Mouse (Mus musculus): ENCODE measurements around the gene Col11a1. TPM values are rescaled to one million over a fixed set of nuclear protein-coding genes. Genes with fewer than 3 reads are reported as not detected.
A peak's percentile ranks its signal among the peaks of the same experiment; 100 is the strongest.

Col11a1 gene
- polyA plus RNA-seq, 2 experiments = 172 to 275 TPM

- ATAC-seq (ENCODE audit: low FRiP score, low read depth) = no peak
- TF ChIP-seq POLR2A (IDR thresholded peaks at IDR 0.05; ENCODE audit: borderline replicate concordance, extremely low read depth, insufficient read depth, insufficient read length) = no peak
- no peak for DNase-seq (ENCODE audit: low spot score)
- Histone ChIP-seq H3K27me3 (ENCODE audit: control insufficient read depth, insufficient read depth, low read length) (no peaks in the 10 kb centered on the region), H3K4me2 (replicated peaks; ENCODE audit: low read depth, low read length, severe bottlenecking) (no peak overlapping the region), H3K9ac (ENCODE audit: low read depth, low read length, severe bottlenecking) (no peak overlapping the region), H3K4me1 (ENCODE audit: control insufficient read depth, insufficient read depth, low read length) (no peaks in the 10 kb centered on the region), H3K4me3 (replicated peaks; ENCODE audit: low read length) (no peak overlapping the region), H3K27ac (replicated peaks; ENCODE audit: low read depth, low read length) (no peak overlapping the region), H3K36me3 (ENCODE audit: control insufficient read depth, insufficient read depth, low read length) (no peaks in the 10 kb centered on the region), H3K9me3 (ENCODE audit: control insufficient read depth, low read length) (no peaks in the 10 kb centered on the region)
These were observed 22.1 kb downstream of the Col11a1 start for GRCm38 (mm10) chr3:114052406-114052805.

GRCm38 (mm10) chr3:114053501-114053900, 23.2 kb downstream of the Col11a1 start:
- TF ChIP-seq POLR2A (IDR thresholded peaks at IDR 0.05; ENCODE audit: borderline replicate concordance, extremely low read depth, insufficient read depth, insufficient read length) = no peak
- H3K4me2 ChIP-seq (replicated peaks; ENCODE audit: low read depth, low read length, severe bottlenecking) = no peak overlapping the region
- ATAC-seq (ENCODE audit: low FRiP score, low read depth) = no peak
- no peak overlapping the region for H3K4me3 ChIP-seq (replicated peaks; ENCODE audit: low read length)
- 61% methylated on average over 3 of the region's 3 CpGs for WGBS
- no peaks in the 10 kb centered on the region for H3K36me3 ChIP-seq (ENCODE audit: control insufficient read depth, insufficient read depth, low read length)
- no peaks in the 10 kb centered on the region for H3K9me3 ChIP-seq (ENCODE audit: control insufficient read depth, low read length)
- no peak overlapping the region for H3K9ac ChIP-seq (ENCODE audit: low read depth, low read length, severe bottlenecking)
- no peaks in the 10 kb centered on the region for H3K27me3 ChIP-seq (ENCODE audit: control insufficient read depth, insufficient read depth, low read length)
- DNase-seq (ENCODE audit: low spot score) = no peak
- no peaks in the 10 kb centered on the region for H3K4me1 ChIP-seq (ENCODE audit: control insufficient read depth, insufficient read depth, low read length)
- H3K27ac ChIP-seq (replicated peaks; ENCODE audit: low read depth, low read length) = no peak overlapping the region

- Histone ChIP-seq H3K9me3 (ENCODE audit: control insufficient read depth, low read length) (no peaks in the 10 kb centered on the region), H3K27ac (replicated peaks; ENCODE audit: low read depth, low read length) (no peak overlapping the region), H3K4me3 (replicated peaks; ENCODE audit: low read length) (no peak overlapping the region), H3K9ac (ENCODE audit: low read depth, low read length, severe bottlenecking) (no peak overlapping the region), H3K4me2 (replicated peaks; ENCODE audit: low read depth, low read length, severe bottlenecking) (no peak overlapping the region), H3K4me1 (ENCODE audit: control insufficient read depth, insufficient read depth, low read length) (0 out of 2 replicates have a peak, but pooled peaks cover 2% of the 10 kb centered on the region), H3K36me3 (ENCODE audit: control insufficient read depth, insufficient read depth, low read length) (peaks cover 32% of the 10 kb centered on the region), H3K27me3 (ENCODE audit: control insufficient read depth, insufficient read depth, low read length) (no peaks in the 10 kb centered on the region)
- no peak for TF ChIP-seq POLR2A (IDR thresholded peaks at IDR 0.05; ENCODE audit: borderline replicate concordance, extremely low read depth, insufficient read depth, insufficient read length)
- ATAC-seq (ENCODE audit: low FRiP score, low read depth) = peak; percentile 75
- WGBS = 50% methylated on average over 4 of the region's 4 CpGs
- no peak for DNase-seq (ENCODE audit: low spot score)
These were observed 34.8 kb downstream of the Col11a1 start for GRCm38 (mm10) chr3:114065123-114065522.

- Histone ChIP-seq H3K27ac (replicated peaks; ENCODE audit: low read depth, low read length) (0 out of 2 replicates have a peak overlapping the region, but pooled peaks have one; percentile 38), H3K4me1 (ENCODE audit: control insufficient read depth, insufficient read depth, low read length) (0 out of 2 replicates have a peak, but pooled peaks cover 2% of the 10 kb centered on the region), H3K27me3 (ENCODE audit: control insufficient read depth, insufficient read depth, low read length) (no peaks in the 10 kb centered on the region), H3K9ac (ENCODE audit: low read depth, low read length, severe bottlenecking) (no peak overlapping the region), H3K4me3 (replicated peaks; ENCODE audit: low read length) (no peak overlapping the region), H3K9me3 (ENCODE audit: control insufficient read depth, low read length) (no peaks in the 10 kb centered on the region), H3K4me2 (replicated peaks; ENCODE audit: low read depth, low read length, severe bottlenecking) (no peak overlapping the region), H3K36me3 (ENCODE audit: control insufficient read depth, insufficient read depth, low read length) (peaks cover 30% of the 10 kb centered on the region)
- DNase-seq (ENCODE audit: low spot score) (peak; percentile 14), ATAC-seq (ENCODE audit: low FRiP score, low read depth) (peak; percentile 84)
- 33% methylated on average over 4 of the region's 4 CpGs for WGBS
- TF ChIP-seq POLR2A (IDR thresholded peaks at IDR 0.05; ENCODE audit: borderline replicate concordance, extremely low read depth, insufficient read depth, insufficient read length) = no peak
These were observed 35.2 kb downstream of the Col11a1 start for GRCm38 (mm10) chr3:114065587-114065986.

GRCm38 (mm10) chr3:114099335-114099734, 69.0 kb downstream of the Col11a1 start:
- no peak for DNase-seq (ENCODE audit: low spot score)
- H3K27ac ChIP-seq (replicated peaks; ENCODE audit: low read depth, low read length) = no peak overlapping the region
- no peaks in the 10 kb centered on the region for H3K9me3 ChIP-seq (ENCODE audit: control insufficient read depth, low read length)
- no peak overlapping the region for H3K4me2 ChIP-seq (replicated peaks; ENCODE audit: low read depth, low read length, severe bottlenecking)
- H3K9ac ChIP-seq (ENCODE audit: low read depth, low read length, severe bottlenecking) = no peak overlapping the region
- peaks cover 32% of the 10 kb centered on the region for H3K36me3 ChIP-seq (ENCODE audit: control insufficient read depth, insufficient read depth, low read length)
- WGBS = 58% methylated on average over 7 of the region's 7 CpGs
- peak; percentile 62; the same call in 1 of the 2 replicates for ATAC-seq (ENCODE audit: low FRiP score, low read depth)
- no peak for TF ChIP-seq POLR2A (IDR thresholded peaks at IDR 0.05; ENCODE audit: borderline replicate concordance, extremely low read depth, insufficient read depth, insufficient read length)
- no peaks in the 10 kb centered on the region for H3K27me3 ChIP-seq (ENCODE audit: control insufficient read depth, insufficient read depth, low read length)
- no peaks in the 10 kb centered on the region for H3K4me1 ChIP-seq (ENCODE audit: control insufficient read depth, insufficient read depth, low read length)
- no peak overlapping the region for H3K4me3 ChIP-seq (replicated peaks; ENCODE audit: low read length)

- H3K4me3 ChIP-seq (replicated peaks; ENCODE audit: low read length) = no peak overlapping the region
- H3K27me3 ChIP-seq (ENCODE audit: control insufficient read depth, insufficient read depth, low read length) = no peaks in the 10 kb centered on the region
- H3K36me3 ChIP-seq (ENCODE audit: control insufficient read depth, insufficient read depth, low read length) = peaks cover 39% of the 10 kb centered on the region
- no peak overlapping the region for H3K9ac ChIP-seq (ENCODE audit: low read depth, low read length, severe bottlenecking)
- no peaks in the 10 kb centered on the region for H3K9me3 ChIP-seq (ENCODE audit: control insufficient read depth, low read length)
- no peak for TF ChIP-seq POLR2A (IDR thresholded peaks at IDR 0.05; ENCODE audit: borderline replicate concordance, extremely low read depth, insufficient read depth, insufficient read length)
- H3K4me2 ChIP-seq (replicated peaks; ENCODE audit: low read depth, low read length, severe bottlenecking) = no peak overlapping the region
- no peak overlapping the region for H3K27ac ChIP-seq (replicated peaks; ENCODE audit: low read depth, low read length)
- 24% methylated on average over 7 of the region's 7 CpGs for WGBS
- no peaks in the 10 kb centered on the region for H3K4me1 ChIP-seq (ENCODE audit: control insufficient read depth, insufficient read depth, low read length)
- ATAC-seq (ENCODE audit: low FRiP score, low read depth) (no peak), DNase-seq (ENCODE audit: low spot score) (no peak)
These were observed 76.8 kb downstream of the Col11a1 start for GRCm38 (mm10) chr3:114107099-114107498.

All from limb, embryonic 14.5 days (tissue).